23 mouse cellular contexts compared by ENCODE assay signal in genomic region chr12:72326087-72326486, GRCm38 (mm10).
"Had no signal": no experiment of that assay in that cellular context is flagged by ENCODE, and none has a peak within 500 bp of the region (broad histone marks: within the 10 kb centered on the region; RNA-seq: fewer than 3 reads in every experiment).

No protein-coding gene starts in this region.

- ATAC-seq: lung, postnatal 0 days; midbrain, embryonic 13.5 days; midbrain, embryonic 16.5 days had no signal

- H3K36me3 ChIP-seq: lung, embryonic 15.5 days; midbrain, embryonic 13.5 days; neural tube, embryonic 13.5 days; neural tube, embryonic 15.5 days; stomach, embryonic 15.5 days had no signal

- H3K9ac ChIP-seq: liver, embryonic 14.5 days; lung, embryonic 15.5 days; midbrain, embryonic 13.5 days; neural tube, embryonic 13.5 days; neural tube, embryonic 15.5 days; stomach, embryonic 15.5 days had no signal

- H3K4me1 ChIP-seq: midbrain, embryonic 13.5 days had no signal

- H3K27ac ChIP-seq: liver, embryonic 14.5 days; lung, embryonic 15.5 days; macrophage; midbrain, embryonic 13.5 days; neural tube, embryonic 13.5 days; neural tube, embryonic 15.5 days; stomach, embryonic 15.5 days; stomach, postnatal 0 days had no signal

- H3K4me3 ChIP-seq: lung, embryonic 15.5 days; midbrain, embryonic 13.5 days; myocyte; neural tube, embryonic 13.5 days; neural tube, embryonic 15.5 days; stomach, embryonic 15.5 days had no signal

- DNase-seq: lung, adult 2 months; lung, postnatal 14 days; lung, postnatal 36 days; retina, postnatal 1 day; right cerebral cortex, adult 18-20 months; right cerebral cortex, postnatal 25 days; right cerebral cortex, postnatal 4 days; spleen, adult 18-20 months; thymus, adult 2 months; thymus, postnatal 25 days; thymus, postnatal 4 days had no signal

- H3K27me3 ChIP-seq: lung, embryonic 15.5 days; midbrain, embryonic 13.5 days; neural tube, embryonic 13.5 days; neural tube, embryonic 15.5 days; stomach, embryonic 15.5 days had no signal

- H3K4me2 ChIP-seq: lung, embryonic 15.5 days; midbrain, embryonic 11.5 days; midbrain, embryonic 13.5 days; neural tube, embryonic 13.5 days; neural tube, embryonic 15.5 days; stomach, embryonic 15.5 days had no signal

- H3K9me3 ChIP-seq: lung, embryonic 15.5 days; midbrain, embryonic 13.5 days; neural tube, embryonic 13.5 days; neural tube, embryonic 15.5 days; stomach, embryonic 15.5 days had no signal
